Mouse (Mus musculus) thymus, postnatal 0 days (tissue): ENCODE data around the gene Cldn19. TPM values are rescaled to one million over a fixed set of nuclear protein-coding genes. Genes with fewer than 3 reads are reported as not detected.

Source experiments
- DNase-seq: peaks from one replicate; pipeline ENCODE4 v3.0.0-alpha.2; 2015; ENCODE audit warnings: low spot score
- polyA plus RNA-seq: library from polyadenylated mRNA; unstranded; fragments of >200 nt; fragmentation: Nextera tagmentation; extraction: Ambion mirVana; gene quantifications from 2 replicates; pipeline ENCODE4 v1.2.1, GENCODE M21; 2015

The Cldn19 gene
- 0.14 TPM in 1 of 2 replicates, not detected in the other for polyA plus RNA-seq

DNA sequence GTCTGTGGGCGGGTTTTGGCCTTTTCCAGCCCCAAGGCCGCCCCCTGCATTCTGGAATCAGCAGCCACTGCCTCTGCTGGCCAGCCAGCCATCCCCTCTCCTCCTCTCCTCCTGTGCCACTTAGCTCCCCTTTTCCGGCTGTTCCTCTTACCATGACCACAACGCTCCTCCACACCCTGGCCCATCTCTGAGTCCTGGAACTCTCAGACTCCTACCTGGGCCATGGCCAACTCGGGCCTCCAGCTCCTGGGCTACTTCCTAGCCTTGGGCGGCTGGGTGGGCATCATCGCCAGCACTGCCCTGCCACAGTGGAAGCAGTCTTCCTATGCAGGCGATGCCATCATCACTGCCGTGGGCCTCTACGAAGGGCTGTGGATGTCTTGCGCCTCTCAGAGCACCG, at the start of gene Cldn19:
Gene Cldn19 (plus strand): TSS at position 64 of the 400 bp plus-strand sequence.
- no peak for DNase-seq

DNA sequence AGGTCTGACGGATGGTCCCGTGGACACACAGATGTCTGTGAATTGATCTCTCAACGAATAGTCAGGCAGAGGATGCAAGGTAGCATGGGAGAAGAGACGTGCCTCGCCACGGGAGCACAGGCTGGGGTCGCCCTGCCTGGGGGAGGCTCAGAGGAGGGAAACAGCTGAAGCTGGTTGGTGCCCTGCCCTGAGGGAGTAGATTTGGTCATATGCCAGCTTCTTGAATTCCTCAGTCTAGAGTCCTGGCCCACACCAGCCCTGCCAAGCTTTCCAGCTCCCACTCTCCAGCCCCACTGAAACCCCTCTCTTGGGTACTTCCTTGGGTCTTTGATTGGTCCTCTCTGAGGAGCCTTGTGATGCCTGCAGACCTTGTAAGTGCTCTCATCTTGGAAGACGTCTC, 38.5 kb upstream of the Cldn19 start:
- no peak for DNase-seq

- no peak for DNase-seq
Measured at GRCm38 (mm10) chr4:119218169-119218568, 37.0 kb upstream of the Cldn19 start, which contains the start of gene Tmem269. Gene Tmem269, minus strand, starts transcription at chr4:119218217.

DNA sequence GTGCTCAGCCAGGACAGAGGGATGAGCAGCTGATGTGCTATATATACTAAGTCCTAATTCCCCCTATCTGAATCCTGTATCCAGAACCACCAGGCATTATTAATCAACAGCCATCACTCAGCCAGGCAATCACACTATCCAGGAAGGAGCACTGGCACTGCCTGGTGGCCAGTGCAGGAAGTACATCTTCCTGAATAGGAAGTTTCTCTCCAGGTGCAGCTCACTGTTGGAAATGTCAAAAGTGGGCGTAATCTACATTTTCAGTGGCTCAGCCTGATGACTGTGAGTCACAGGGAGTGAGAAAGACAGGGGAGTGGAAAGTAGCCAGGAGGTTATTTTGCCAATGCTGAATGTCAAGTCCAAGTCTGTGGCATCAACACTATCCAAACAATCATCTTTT, 31.5 kb upstream of the Cldn19 start:
- DNase-seq: peak; percentile 13

DNA sequence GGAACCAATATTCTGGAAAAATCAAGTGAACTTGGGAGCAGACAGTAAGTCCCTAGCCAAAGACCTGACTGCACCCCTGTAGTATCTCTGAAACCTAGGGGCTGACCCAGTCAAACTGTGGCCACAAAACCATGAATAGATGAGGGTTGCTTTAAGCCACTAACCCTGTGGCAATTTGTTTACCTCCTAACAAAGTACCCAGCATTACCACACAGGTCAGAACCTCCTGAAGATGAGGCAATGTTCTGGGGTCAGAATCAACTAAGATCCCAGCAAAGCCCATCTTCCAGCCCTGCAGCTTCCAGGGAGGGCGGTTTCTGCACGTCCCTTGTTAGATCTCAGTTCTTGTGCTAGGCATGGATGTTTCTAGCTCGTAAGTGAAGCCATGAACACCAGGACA, 30.7 kb upstream of the Cldn19 start:
- DNase-seq: no peak

- DNase-seq: no peak
Measured at GRCm38 (mm10) chr4:119225719-119226118, 29.5 kb upstream of the Cldn19 start.

GRCm38 (mm10) chr4:119226751-119227150, 28.5 kb upstream of the Cldn19 start:
- DNase-seq: no peak

GRCm38 (mm10) chr4:119232410-119233255, 22.6 kb upstream of the Cldn19 start, which contains the start of the genes AU022252 and P3h1:
Gene AU022252, minus strand, starts transcription at chr4:119232712.
Gene P3h1, plus strand, starts transcription at chr4:119232915.
- peak; percentile 100 for DNase-seq

DNA sequence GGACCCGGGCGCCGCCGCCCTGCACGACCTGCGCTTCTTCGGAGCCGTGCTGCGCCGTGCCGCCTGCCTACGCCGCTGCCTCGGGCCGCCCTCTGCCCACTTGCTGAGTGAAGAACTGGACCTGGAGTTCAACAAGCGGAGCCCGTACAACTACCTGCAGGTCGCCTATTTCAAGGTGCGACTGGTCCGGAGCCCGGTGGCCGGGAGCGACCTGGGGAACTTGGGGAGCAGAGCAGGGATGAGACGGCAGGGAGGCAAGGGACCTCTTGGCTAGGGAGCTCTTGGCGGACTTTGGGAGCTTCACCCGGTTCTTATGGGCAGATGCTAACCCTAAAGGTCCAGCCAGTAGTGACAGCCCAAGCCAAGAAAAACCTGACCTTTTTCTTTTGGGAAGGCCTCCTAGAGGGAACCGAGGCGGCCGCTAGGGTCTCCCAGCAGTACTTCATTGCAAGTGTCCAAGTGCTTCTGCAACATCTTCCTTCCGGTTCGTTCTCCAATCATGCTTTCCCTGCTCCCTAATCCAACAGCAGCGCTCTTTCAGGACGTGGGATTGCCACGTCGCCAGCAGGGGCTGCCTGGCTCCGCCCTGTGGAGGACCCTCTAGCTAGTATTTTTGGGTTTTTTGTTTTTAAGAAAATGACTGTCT, 21.8 kb upstream of the Cldn19 start:
- peak; percentile 23 for DNase-seq

- DNase-seq: no peak
Measured at GRCm38 (mm10) chr4:119234348-119234747, 20.9 kb upstream of the Cldn19 start.

GRCm38 (mm10) chr4:119238661-119239060, 16.6 kb upstream of the Cldn19 start:
- DNase-seq: no peak

- DNase-seq: peak; percentile 75
Measured at GRCm38 (mm10) chr4:119239181-119239682, 16.0 kb upstream of the Cldn19 start.

DNA sequence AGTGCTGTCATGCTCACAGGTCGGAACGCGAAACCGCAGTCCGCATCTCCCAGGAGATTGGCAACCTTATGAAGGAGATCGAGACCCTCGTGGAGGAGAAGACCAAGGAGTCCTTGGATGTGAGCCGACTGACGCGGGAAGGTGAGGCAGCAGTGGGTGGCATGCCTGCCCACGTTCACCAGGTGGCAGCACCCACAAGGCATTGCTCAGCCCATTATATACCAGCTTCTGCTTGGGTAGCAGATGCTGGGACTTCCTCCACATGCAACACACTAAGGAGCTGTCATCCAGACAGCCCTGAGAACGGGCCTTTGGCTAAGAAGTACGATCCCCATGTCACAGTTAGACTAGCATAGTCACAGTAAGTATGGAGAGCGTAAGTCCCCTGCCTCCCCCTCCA, 13.6 kb upstream of the Cldn19 start:
- peak; percentile 21 for DNase-seq

- no peak for DNase-seq
Measured at GRCm38 (mm10) chr4:119242571-119242970, 12.6 kb upstream of the Cldn19 start.

GRCm38 (mm10) chr4:119244468-119245240, 10.6 kb upstream of the Cldn19 start:
- DNase-seq: no peak

DNA sequence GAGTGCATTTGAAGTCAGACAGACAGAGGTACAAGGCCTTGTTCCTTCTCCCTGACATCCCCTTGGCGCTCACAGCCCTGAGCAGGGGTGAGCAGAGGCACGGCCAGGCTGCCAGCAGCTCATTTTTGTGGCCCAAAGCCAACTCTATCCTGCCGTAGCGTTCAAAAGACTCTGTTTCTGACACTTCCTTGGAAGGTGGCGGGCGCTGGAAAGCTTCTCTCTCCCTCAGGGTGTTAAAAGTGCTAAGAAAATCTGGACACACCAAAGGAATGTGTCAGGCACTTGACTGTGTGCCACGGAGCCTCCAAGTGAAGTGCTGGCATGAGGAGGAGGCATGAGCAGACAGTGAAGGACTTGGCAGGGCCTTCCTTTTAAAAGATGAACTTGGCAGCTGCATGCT, 9.7 kb upstream of the Cldn19 start:
- DNase-seq: no peak

GRCm38 (mm10) chr4:119245961-119246360, 9.3 kb upstream of the Cldn19 start:
- DNase-seq: no peak

GRCm38 (mm10) chr4:119246688-119247225, 8.5 kb upstream of the Cldn19 start:
- peak; percentile 53 for DNase-seq

- peak; percentile 68 for DNase-seq
Measured at GRCm38 (mm10) chr4:119247462-119248235, 7.6 kb upstream of the Cldn19 start.

DNA sequence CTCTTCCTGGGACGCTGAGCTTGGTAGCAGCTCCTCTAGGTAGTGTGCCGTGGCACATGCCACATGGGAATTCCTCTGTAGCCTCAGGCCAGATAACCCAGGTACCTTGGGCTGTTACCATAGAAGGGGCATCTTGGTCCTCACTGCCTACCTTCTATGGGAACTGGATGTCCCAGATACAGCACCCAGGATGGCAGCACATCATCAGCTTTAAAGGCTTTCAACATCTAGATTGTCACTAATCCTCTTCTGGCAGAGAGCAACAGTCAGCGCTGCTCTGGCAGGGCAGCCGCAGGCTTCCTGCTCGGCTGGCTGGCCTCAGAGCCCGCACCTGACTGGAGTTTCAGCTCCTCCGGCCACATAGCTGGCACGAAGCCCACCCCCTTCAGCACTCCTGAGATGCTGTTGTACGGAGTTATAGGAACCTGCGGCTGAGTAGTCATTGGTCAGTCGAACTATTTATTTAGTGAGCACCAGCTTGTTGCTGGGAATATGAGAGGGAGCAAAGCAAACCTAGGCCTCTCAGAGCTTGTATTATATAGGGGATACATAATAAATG, 6.7 kb upstream of the Cldn19 start:
- no peak for DNase-seq
